Mouse (Mus musculus): ENCODE measurements around the gene E2f3. TPM values are rescaled to one million over a fixed set of nuclear protein-coding genes. Genes with fewer than 3 reads are reported as not detected.

Gene E2f3
- 15.4 TPM for polyA plus RNA-seq (2014; fragmentation: Illumina TruSeq; extraction: RNeasy Lipid Tissue Mini Kit (QIAGEN cat#74804); ENCODE audit: low replicate concordance)

GRCm38 (mm10) chr13:29985855-29986755 is at the start of gene E2f3:
E2f3 (minus strand) TSS chr13:29986063.

Other genes starting within 250 kb of the E2f3 start
- 14.8 TPM for gene Cdkal1, start 130.4 kb downstream of the E2f3 start, polyA plus RNA-seq (2014; fragmentation: Illumina TruSeq; extraction: RNeasy Lipid Tissue Mini Kit (QIAGEN cat#74804); ENCODE audit: low replicate concordance)
- 1.7 TPM for gene Mboat1, start 150.4 kb upstream of the E2f3 start, polyA plus RNA-seq (2014; fragmentation: Illumina TruSeq; extraction: RNeasy Lipid Tissue Mini Kit (QIAGEN cat#74804); ENCODE audit: low replicate concordance)